Mouse (Mus musculus) heart, postnatal 0 days (tissue): ENCODE results near the gene Six1.

Experiments
- CTCF ChIP-seq: IDR thresholded peaks from 2 replicates; pipeline ENCODE4 v1.5.1; 2016; ENCODE audit warnings: antibody characterized with exemption, control low read depth, low read depth
- EP300 ChIP-seq: IDR thresholded peaks from 2 replicates; pipeline ENCODE4 v1.6.1; 2016; ENCODE audit warnings: antibody characterized with exemption, low read depth

DNA sequence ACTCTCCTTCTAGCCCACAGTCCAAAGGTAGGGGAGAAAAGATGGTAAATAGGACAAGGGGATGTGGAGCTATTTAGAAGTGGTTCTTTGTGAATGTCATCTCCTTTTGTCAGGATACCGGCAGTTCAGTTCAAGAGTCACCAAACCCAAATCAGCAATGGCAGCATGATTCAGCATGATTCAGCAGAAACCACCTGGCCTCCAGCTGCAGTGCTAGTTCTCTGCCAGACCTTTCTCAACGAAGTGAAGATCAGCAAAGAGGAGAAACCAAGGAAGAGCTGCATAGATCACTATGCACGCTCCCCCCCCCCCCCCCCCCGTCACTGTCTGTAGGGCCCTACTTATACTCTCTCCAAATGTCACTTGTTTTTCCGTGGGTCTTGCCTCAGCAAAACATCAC, 35.2 kb upstream of the Six1 start:
- TF ChIP-seq CTCF: no peak
- no peak for TF ChIP-seq EP300
